Mouse (Mus musculus) MEL (cell line): ENCODE data around the gene Purb. TPM values are rescaled to one million over a fixed set of nuclear protein-coding genes. Genes with fewer than 3 reads are reported as not detected.

ENCODE experiments used
- DNase-seq: peaks from one replicate; pipeline ENCODE4 v3.0.0; 2011; ENCODE audit warnings: low read depth, low spot score
- H3K27ac ChIP-seq: 2 replicates; pipeline ENCODE4 v1.5.1; 2012; ENCODE audit warnings: low read depth, mild to moderate bottlenecking, control low read depth, low read length, moderate library complexity; ENCODE audit not compliant: control insufficient read depth
- H3K27me3 ChIP-seq, 2 experiments: fragments of 150-350 bp in 1 of 2; sonication (generic) in 1 of 2; 2 replicates each; pipeline ENCODE4 v1.6.1; 2012; ENCODE audit warnings: low read length in 2 of 2, mild to moderate bottlenecking in 2 of 2, improper control_type of control experiment in 1 of 2, moderate library complexity in 1 of 2; ENCODE audit not compliant: insufficient read depth in 2 of 2, control insufficient read depth in 1 of 2
- H3K36me3 ChIP-seq, 2 experiments: 2 replicates each; pipeline ENCODE4 v1.6.1; 2012 to 2014; ENCODE audit warnings: low read length in 2 of 2, improper control_type of control experiment in 1 of 2, inconsistent platforms in 1 of 2, mild to moderate bottlenecking in 1 of 2; ENCODE audit not compliant: insufficient read depth in 2 of 2, control insufficient read depth in 1 of 2
- H3K4me1 ChIP-seq, 2 experiments: fragments of 150-350 bp in 1 of 2; sonication (generic) in 1 of 2; 2 replicates each; pipeline ENCODE4 v1.6.1; 2012; ENCODE audit warnings: low read length in 2 of 2, improper control_type of control experiment in 1 of 2, mild to moderate bottlenecking in 1 of 2; ENCODE audit not compliant: insufficient read depth in 2 of 2, control insufficient read depth in 1 of 2
- H3K4me3 ChIP-seq, 2 experiments: fragments of 150-350 bp in 1 of 2; sonication (generic) in 1 of 2; 2 replicates each; pipeline ENCODE4 v1.5.1; 2012; ENCODE audit warnings: low read depth in 2 of 2, low read length in 2 of 2, mild to moderate bottlenecking in 2 of 2, moderate library complexity in 2 of 2, control low read depth in 1 of 2, improper control_type of control experiment in 1 of 2; ENCODE audit not compliant: control insufficient read depth in 1 of 2, insufficient read depth in 1 of 2
- H3K79me2 ChIP-seq: 2 replicates; pipeline ENCODE4 v1.6.1; 2012; ENCODE audit warnings: mild to moderate bottlenecking, low read length, moderate library complexity; ENCODE audit not compliant: control insufficient read depth, poor library complexity, insufficient read depth
- H3K9ac ChIP-seq: 2 replicates; pipeline ENCODE4 v1.6.1; 2012; ENCODE audit warnings: low read depth, mild to moderate bottlenecking, control low read depth, low read length, moderate library complexity; ENCODE audit not compliant: control insufficient read depth, poor library complexity, severe bottlenecking
- H3K9me3 ChIP-seq: fragments of 150-350 bp; sonication (generic); replicated peaks from 2 replicates; pipeline ENCODE4 v1.6.1; 2012; ENCODE audit warnings: mild to moderate bottlenecking, low read length, improper control_type of control experiment, moderate library complexity; ENCODE audit not compliant: insufficient read depth
- CTCF ChIP-seq, 3 experiments: IDR thresholded peaks in 2 of 3; conservative IDR thresholded peaks in 1 of 3; 2 replicates each; pipeline ENCODE4 v1.5.1; 2011 to 2012; ENCODE audit warnings: low read length in 3 of 3, low read depth in 2 of 3, mild to moderate bottlenecking in 2 of 3, improper control_type of control experiment in 1 of 3, inconsistent platforms in 1 of 3, mixed read lengths in 1 of 3, moderate library complexity in 1 of 3; ENCODE audit not compliant: control insufficient read depth in 1 of 3, insufficient read depth in 1 of 3, poor library complexity in 1 of 3, severe bottlenecking in 1 of 3
- MAFK ChIP-seq: IDR thresholded peaks from 2 replicates; pipeline ENCODE4 v1.6.1; 2011; ENCODE audit warnings: low read depth, mild to moderate bottlenecking, low read length, improper control_type of control experiment, borderline replicate concordance
- MAX ChIP-seq: IDR thresholded peaks from 2 replicates; pipeline ENCODE4 v1.6.1; 2011; ENCODE audit warnings: low read length, improper control_type of control experiment
- MXI1 ChIP-seq: IDR thresholded peaks from 2 replicates; pipeline ENCODE4 v1.6.1; 2011; ENCODE audit warnings: mild to moderate bottlenecking, low read depth, low read length, improper control_type of control experiment
- NELFE ChIP-seq: IDR thresholded peaks from 2 replicates; pipeline ENCODE4 v1.6.1; 2011; ENCODE audit warnings: low read depth, low read length, improper control_type of control experiment
- polyA plus RNA-seq, 2 experiments: library from polyadenylated mRNA; stranded (reverse) in 1 of 2; unstranded in 1 of 2; fragments of >175 nt in 1 of 2; fragments of >200 nt in 1 of 2; gene quantifications; 2 replicates each; pipeline versions ENCODE4 v1.2.1 to v1.2.4; 2012; ENCODE audit warnings: low replicate concordance in 2 of 2, low read depth in 1 of 2; ENCODE audit not compliant: insufficient read length in 2 of 2, insufficient read depth in 1 of 2, missing spikeins in 1 of 2
- total RNA-seq: library from RNA; depleted of rRNA; stranded (reverse); fragments of 300-350 nt; gene quantifications from 2 replicates; pipeline ENCODE4 v1.2.3, GENCODE M21; 2012; rRNA removed

The Purb gene
- total and polyA plus RNA-seq, 3 experiments = 23.1 to 33.9 (median 32.7) TPM

DNA sequence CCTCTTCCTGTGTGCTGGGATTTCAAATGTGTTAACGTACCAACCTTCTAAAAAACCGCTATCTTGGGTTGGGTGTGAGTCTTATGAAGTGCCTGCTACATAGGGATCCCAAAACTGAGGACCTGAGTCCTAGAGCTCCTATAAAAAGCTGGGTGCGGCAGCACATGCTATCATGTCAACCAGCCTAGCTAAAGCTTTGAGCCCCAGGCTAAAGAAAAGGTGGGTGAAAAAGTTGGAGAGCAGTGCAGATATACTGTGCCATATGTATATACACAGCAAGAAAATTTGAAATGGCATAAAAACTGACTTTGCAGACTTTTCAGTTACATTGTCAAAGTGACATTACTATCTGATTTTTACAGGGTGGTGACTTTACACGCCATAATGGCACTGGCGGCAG, 57.0 kb downstream of the Purb start:
- peak overlapping the region; percentile 12; the same call in 1 of the 2 replicates for H3K27ac ChIP-seq
- peaks cover 33% of the 10 kb centered on the region for H3K79me2 ChIP-seq
- peak overlapping the region; percentile 11; the same call in 1 of the 2 replicates for H3K9ac ChIP-seq
- H3K36me3 ChIP-seq = peaks cover 25 to 32% of the 10 kb centered on the region in 2 experiments
- no peak for TF ChIP-seq NELFE
- no peak for TF ChIP-seq CTCF (IDR thresholded peaks at IDR 0.05 in 2 of 3, conservative IDR thresholded peaks at IDR 0.05 in 1 of 3; ENCODE audit: control insufficient read depth in 1 of 3, insufficient read depth in 1 of 3, low read depth in 2 of 3, low read length in 3 of 3, poor library complexity in 1 of 3, severe bottlenecking in 1 of 3)
- TF ChIP-seq MXI1 = peak; percentile 48
- TF ChIP-seq MAFK = no peak
- 0 out of 2 replicates have a peak, but pooled peaks have one; percentile 23 for TF ChIP-seq MAX
- H3K27me3 ChIP-seq = no peaks in the 10 kb centered on the region
- peak overlapping the region in 1 of 2 experiments; percentile 7; a peak in 2 of 4 replicates for H3K4me3 ChIP-seq
- H3K9me3 ChIP-seq = no peaks in the 10 kb centered on the region
- H3K4me1 ChIP-seq = peaks cover 9 to 13% of the 10 kb centered on the region in 2 experiments
- DNase-seq = no peak

Other genes starting within 250 kb of the Purb start
- gene Npc1l1, start 245.8 kb downstream of the Purb start, total RNA-seq = not detected in 2 replicates
- under 1 TPM in 1 of 2 experiments, not detected in 1; 0.10 TPM for gene Npc1l1, start 245.8 kb downstream of the Purb start, polyA plus RNA-seq
- gene Ddx56, start 208.1 kb downstream of the Purb start, total RNA-seq = 178 and 201 TPM in 2 replicates
- 100 to 1,000 TPM in 1 of 2 experiments, not detected in 1; 138 TPM for gene Ddx56, start 208.1 kb downstream of the Purb start, polyA plus RNA-seq
- gene Tmed4, start 201.0 kb downstream of the Purb start, total RNA-seq = 47.8 and 60.9 TPM in 2 replicates
- gene Tmed4, start 201.0 kb downstream of the Purb start, polyA plus RNA-seq = 10 to 100 TPM in 1 of 2 experiments, not detected in 1; 66.5 TPM
- 91.8 and 93.7 TPM in 2 replicates for gene Ogdh, start 184.3 kb downstream of the Purb start, total RNA-seq
- gene Ogdh, start 184.3 kb downstream of the Purb start, polyA plus RNA-seq = 100 to 1,000 TPM in 1 of 2 experiments, 10 to 100 TPM in 1; 94.9 to 118 TPM
- gene Zmiz2, start 86.8 kb downstream of the Purb start, total RNA-seq = 12.3 and 12.8 TPM in 2 replicates
- gene Zmiz2, start 86.8 kb downstream of the Purb start, polyA plus RNA-seq = 10 to 100 TPM; 35.5 to 90.3 TPM
- gene Ppia, start 60.5 kb downstream of the Purb start, total RNA-seq = 7,288 and 8,303 TPM in 2 replicates
- gene Ppia, start 60.5 kb downstream of the Purb start, polyA plus RNA-seq = 1,000 to 10,000 TPM in 1 of 2 experiments, not detected in 1; 3,662 TPM
- gene H2afv, start 31.5 kb downstream of the Purb start, total RNA-seq = 70.6 and 97.2 TPM in 2 replicates
- 100 to 1,000 TPM in 1 of 2 experiments, not detected in 1; 159 TPM for gene H2afv, start 31.5 kb downstream of the Purb start, polyA plus RNA-seq
- gene Myo1g, start 45.0 kb upstream of the Purb start, total RNA-seq = 19.4 and 22.8 TPM in 2 replicates
- 10 to 100 TPM in 1 of 2 experiments, not detected in 1; 33.3 TPM for gene Myo1g, start 45.0 kb upstream of the Purb start, polyA plus RNA-seq
- 65.2 and 66.4 TPM in 2 replicates for gene Ccm2, start 71.0 kb upstream of the Purb start, total RNA-seq
- 10 to 100 TPM in 1 of 2 experiments, not detected in 1; 49.2 TPM for gene Ccm2, start 71.0 kb upstream of the Purb start, polyA plus RNA-seq
- 0.10 and 0.12 TPM in 2 replicates for gene Nacad, start 130.1 kb upstream of the Purb start, total RNA-seq
- under 1 TPM in 1 of 2 experiments, not detected in 1; 0.32 TPM for gene Nacad, start 130.1 kb upstream of the Purb start, polyA plus RNA-seq
- gene Tbrg4, start 150.2 kb upstream of the Purb start, total RNA-seq = 191 and 192 TPM in 2 replicates
- 100 to 1,000 TPM; 278 to 756 TPM for gene Tbrg4, start 150.2 kb upstream of the Purb start, polyA plus RNA-seq
- gene Wap, start 162.7 kb upstream of the Purb start, total RNA-seq = not detected in 2 replicates
- not detected for gene Wap, start 162.7 kb upstream of the Purb start, polyA plus RNA-seq
- gene Ramp3, start 182.6 kb upstream of the Purb start, total RNA-seq = not detected in 2 replicates
- not detected for gene Ramp3, start 182.6 kb upstream of the Purb start, polyA plus RNA-seq